Mouse (Mus musculus): ENCODE results near the gene Rtl1. TPM values are rescaled to one million over a fixed set of nuclear protein-coding genes. Genes with fewer than 3 reads are reported as not detected.

Gene Rtl1
- not detected for total RNA-seq (2023)

GRCm38 (mm10) chr12:109600230-109600629 lies at the start of gene Rtl1:
Gene Rtl1, minus strand, starts transcription at chr12:109600330.

Other genes starting within 250 kb of the Rtl1 start
- under 1 TPM; 0.12 to 0.62 TPM for gene Dlk1, start 147.5 kb downstream of the Rtl1 start, total RNA-seq (2023)

Data from B cell, adult 67 days (primary cell).